Mouse (Mus musculus): ENCODE data around the gene Cdkl5.

GRCm38 (mm10) chrX:160766233-160766616, 228.3 kb downstream of the Cdkl5 start:
- TF ChIP-seq CTCF (IDR thresholded peaks at IDR 0.05; ENCODE audit: low read depth, low read length), result no peak
- no peak for TF ChIP-seq POLR2A (IDR thresholded peaks at IDR 0.05; ENCODE audit: insufficient read depth, low read length)
